Mouse (Mus musculus): ENCODE measurements around the gene Crygd. TPM values are rescaled to one million over a fixed set of nuclear protein-coding genes. Genes with fewer than 3 reads are reported as not detected.
"Not testable (repeated sequence)": the region's sequence is repeated elsewhere in the genome, so short reads cannot be mapped to it uniquely, and the experiment has no call there.

The Crygd gene
- not detected for total RNA-seq (2021)
- long read RNA-seq: 0 reads

DNA sequence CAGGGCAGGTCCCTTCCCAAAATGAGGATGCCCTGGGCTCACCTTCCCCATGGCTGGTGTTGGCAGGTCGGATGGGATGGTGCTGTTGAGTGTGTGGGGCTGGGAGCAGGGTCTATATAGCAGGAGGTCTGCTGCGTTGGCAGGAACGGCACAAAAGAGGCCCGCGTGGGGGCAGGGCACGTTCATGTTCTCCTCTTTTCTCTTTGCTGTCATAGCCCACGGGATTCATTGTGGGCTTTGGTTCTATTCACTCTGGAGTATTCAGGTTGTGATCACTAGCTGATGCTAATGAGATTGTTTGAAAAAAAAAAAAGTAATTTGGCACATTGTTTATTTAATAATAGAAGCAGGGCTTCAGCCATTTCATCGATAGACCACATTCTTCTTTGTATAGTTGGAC is at the start of gene Crygd:
Gene Crygd, minus strand, starts transcription at position 101 of the 400 bp plus-strand sequence.
- no peak for DNase-seq (ENCODE audit: low spot score in 2 of 2)

DNA sequence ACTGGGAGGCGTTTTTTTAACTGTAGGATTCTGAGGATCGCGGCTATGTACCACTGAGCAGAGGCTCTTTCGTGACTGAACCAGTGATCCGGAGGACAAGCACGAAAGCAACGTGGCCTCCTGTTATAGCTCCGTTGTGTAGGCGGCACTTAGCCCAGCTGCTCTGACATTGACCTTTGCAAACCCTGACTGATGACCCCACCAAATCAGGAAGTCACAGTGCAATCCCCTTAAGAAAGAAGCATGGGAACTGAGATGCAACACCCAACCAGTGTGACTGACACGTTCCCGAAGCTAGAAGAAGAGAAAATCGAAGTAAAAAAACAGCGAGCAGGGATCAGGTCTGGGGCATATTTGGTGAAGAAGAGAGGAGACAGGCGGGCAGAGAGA is 49.5 kb upstream of the Crygd start:
- no peak for DNase-seq (ENCODE audit: low spot score in 2 of 2)

DNA sequence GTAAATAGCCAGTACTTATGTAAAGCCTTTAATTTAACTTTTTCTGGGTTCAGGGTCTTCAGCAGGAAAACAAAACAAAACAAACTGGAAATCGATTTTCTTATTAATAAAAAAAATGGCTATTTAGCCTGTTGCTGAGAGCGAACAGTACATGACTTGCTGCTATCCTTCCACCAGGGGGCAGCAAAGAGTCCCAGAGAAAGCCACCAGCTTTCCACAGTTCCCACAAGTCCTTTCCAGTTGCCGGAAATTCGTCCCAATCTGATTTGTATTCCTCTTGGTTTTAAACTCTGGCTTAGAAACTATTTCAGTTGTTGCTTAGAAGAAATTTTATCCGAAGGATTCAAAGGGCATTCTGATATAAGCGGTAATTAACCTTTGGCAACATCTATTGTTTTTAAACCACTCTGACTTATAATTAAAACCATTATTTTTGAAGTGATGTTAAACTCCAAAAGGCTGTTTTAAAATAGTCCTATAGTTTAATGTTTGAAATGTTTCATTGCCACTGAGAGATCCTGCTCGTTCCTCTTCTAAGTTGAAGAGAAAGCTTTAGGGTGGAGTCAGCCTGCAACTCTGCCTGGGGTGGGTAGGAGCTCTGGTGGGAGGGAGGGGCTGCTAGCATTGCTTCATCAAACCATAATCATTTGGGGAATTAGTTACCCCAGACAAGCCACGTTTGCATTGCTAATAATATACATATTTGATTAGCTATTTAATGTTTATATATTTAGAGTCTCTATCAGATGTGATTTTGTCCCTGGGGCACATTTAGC is 49.0 kb upstream of the Crygd start:
- peak; percentile 44 to 87 for DNase-seq (ENCODE audit: low spot score in 2 of 2)

DNA sequence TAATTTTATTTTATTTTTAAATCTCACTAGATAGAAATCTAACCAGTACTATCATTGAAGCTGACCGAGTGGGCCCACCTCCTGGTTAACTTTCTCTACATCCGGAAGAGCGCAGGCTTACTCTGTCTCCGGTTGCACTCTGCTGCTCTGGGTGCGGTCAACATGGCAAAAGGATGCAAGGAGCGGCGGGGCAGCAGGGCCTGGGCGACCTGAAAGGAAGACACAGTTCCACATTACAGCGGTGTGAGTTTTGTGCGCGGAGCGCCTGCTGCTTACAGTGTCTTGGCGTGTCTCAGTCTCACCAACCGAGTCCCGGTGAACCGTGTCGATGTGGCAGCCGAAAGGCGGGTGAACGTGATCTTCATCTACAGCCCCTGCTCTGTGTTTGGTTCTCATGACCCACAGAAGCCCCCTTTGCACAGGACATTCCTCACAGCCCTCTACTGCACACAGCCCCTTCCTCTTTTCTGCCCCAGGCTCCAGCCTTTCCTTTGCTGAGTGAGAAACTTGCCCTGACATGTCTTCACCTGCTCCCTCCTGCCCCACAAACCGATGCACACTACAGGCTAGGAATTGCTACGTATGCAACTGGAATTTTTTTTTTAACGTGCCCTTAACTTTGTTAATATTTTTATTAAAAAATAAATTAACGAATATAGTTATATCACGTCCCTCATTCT is 46.6 kb upstream of the Crygd start:
- DNase-seq (ENCODE audit: low spot score in 2 of 2): no peak

DNA sequence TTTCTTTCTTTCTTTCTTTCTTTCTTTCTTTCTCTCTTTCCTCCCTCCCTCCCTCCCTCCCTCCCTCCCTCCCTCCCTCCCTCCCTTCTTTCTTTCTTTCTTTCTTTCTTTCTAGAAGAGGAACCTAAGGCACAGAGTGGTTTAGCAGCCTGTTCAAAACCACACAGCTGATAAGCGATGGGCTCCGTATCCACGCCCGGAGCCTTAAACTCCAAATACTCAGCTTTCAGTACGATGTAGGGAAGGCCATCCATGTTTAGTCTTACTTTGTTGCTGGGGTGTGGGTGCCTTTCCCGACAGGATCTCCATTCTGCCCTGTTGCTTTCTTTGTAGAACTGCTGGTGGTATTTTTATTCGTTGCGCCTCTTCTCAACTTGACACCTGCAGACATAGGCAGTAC is 45.9 kb upstream of the Crygd start:
- no peak for DNase-seq (ENCODE audit: low spot score in 2 of 2)

DNA sequence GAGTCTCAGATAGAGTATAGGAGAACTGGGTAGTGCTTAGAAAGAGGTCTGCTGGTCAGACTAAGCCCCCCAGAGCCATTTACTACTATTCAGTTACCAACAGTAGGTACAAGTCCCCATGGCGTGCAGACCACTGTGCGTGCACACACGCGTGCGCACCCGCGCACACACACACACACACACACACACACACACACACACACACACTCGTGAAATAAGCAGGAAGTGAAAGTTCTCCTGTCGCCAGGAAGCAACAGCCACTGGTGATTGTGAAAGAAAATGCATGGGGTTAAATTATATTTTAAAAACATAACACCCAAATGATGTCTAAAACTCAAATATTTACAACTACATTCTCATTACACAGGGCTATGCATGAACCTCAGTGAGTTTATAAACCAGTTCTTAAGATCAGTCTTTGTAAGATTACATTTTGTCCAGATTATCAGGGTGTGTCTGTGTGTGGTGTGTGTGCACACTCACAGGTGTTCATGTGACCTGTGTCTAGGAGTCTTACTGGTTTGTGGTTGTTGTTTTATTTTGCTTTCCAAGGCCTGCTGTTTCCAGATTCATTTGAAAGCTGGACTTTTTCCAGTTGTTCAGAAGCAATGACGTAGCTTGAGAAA is 44.5 kb upstream of the Crygd start:
- DNase-seq (ENCODE audit: low spot score in 2 of 2): no peak

DNA sequence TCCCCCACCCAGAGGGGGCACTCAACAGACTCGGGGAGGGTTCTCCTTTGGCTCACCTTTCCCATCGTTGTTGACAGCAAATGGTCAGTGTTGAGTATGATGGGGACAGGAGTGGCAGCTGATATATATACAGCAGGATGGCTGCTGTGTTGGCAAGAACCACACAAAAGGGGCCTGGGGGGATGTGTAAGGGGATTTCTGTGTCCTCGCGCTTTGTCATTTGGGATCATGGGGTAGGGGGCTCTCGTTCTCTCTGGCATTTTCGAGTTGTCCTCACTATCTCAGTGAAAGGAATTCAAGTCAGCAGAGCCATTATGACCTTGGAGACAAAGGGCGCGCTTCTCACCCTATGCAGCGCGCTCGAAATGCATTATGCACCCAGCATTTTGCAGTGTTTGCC is 40.0 kb upstream of the Crygd start, which contains the start of gene Cryga:
Gene Cryga, minus strand, starts transcription at position 101 of the 400 bp plus-strand sequence.
- DNase-seq (ENCODE audit: low spot score in 2 of 2): no peak

DNA sequence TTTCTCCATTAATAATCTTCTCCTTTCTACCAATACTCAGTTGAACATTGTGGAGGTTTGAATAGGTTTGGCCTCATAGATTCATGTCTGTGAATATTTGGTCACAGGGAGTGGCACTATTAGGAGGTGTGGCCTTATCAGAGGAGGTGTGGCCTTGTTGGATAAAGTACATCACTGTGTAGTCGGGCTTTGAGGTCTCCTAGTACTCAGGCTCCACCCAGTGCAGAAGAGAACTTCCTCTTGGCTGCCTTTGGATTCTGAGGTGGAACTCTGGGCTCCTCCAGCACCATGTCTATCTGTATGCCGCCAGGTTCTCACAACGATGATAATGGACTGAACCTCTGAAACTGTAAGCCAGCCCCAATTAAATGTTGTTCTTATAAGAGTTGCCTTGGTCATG is 33.7 kb upstream of the Crygd start:
- no peak for DNase-seq (ENCODE audit: low spot score in 2 of 2)

DNA sequence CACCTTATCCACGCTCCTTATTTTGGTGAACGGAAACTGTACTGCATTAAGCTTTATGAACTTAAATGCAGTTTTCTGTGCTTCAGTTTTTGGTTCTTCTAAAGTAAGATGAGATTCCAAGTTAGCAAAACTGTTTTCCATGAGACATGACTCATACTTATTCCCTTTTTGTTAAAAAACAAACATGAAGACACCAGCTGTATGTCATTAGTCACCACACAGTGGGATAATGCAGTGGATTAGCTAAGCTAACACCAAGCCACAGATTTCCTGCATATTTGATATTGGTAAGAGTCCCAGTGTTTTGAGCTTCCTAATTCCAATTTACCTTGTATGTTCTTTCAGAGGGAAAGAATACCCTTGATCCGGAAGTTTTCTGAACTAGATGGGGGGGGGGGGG is 28.3 kb upstream of the Crygd start:
- no peak for DNase-seq (ENCODE audit: low spot score in 2 of 2)

DNA sequence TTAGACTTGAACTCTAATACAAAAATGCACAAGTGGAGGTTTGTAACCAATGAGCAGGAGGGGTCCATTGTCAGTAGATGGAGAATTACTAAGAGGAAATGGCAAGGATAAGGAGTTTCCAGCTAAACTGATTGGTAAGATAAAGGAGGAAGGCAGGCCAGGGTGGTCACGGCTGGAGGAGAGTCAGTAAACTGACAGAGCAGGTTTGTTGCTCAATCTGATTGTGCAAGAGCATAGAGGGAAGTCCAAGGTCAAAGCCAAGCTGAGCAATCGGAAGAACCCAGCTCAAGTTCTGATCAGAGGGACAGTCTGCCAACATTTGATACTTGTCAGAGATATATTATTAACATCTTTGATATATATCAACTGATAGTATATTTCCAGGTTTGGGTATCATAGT is 27.1 kb upstream of the Crygd start:
- no peak for DNase-seq (ENCODE audit: low spot score in 2 of 2)

DNA sequence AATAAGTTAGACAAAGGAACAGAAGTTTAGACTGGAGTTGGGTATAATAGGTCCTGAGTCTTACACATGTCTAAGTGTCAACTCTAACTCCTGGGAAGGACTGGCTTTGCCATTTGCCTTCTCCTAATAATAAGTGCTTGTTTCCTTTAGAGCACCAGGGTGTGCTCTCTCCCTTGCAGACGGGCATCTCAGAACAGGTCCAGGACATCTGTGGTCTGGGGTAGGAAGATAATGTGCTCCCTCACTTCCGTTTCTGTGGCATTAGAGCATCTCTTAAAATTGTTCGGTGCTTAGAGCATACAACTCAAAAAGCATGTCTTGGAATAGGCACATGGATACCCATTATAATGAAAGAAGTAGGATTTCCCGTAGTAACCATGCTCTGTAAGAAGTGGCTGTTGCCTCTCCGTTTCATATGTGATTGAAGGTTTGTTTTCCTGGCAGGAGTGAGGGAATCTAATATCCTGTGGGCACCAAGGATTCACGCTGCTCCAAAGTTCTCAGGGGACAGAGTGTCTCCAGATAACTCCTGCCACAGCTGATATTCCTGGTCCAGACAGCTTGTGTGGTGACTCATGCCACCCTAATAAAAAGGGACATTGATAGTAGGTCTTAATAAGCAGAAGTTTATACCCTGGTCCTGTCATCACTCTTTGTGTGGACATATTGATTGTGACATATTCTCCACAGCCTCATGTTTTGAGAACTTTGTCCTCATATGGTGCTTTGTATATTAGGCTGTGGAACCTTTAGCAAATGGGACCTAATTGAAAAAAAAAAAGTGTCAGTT is 25.5 kb upstream of the Crygd start:
- DNase-seq (ENCODE audit: low spot score in 2 of 2): no peak

DNA sequence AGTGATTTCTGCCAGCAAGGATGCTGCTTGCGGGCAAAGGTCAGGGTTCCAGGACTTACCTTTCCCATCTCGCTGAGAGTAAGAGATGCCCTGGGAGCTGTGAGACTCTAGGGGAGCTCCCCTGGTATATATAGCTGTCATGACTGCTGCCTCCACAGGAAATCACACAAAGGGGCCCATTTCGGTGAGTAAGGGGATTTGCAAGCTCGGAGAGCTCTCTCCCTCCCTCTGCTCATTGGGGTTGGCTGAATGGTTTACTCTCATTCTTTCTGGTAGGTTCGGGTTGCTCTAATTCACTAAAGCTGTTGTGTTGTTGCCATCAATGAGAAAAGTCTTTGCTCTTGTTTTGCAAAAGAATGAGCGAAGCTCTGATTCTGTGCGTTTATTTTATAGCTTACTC is 18.9 kb upstream of the Crygd start, which contains the start of gene Crygb:
Gene Crygb, minus strand, starts transcription at position 101 of the 400 bp plus-strand sequence.
- no peak for DNase-seq (ENCODE audit: low spot score in 2 of 2)

DNA sequence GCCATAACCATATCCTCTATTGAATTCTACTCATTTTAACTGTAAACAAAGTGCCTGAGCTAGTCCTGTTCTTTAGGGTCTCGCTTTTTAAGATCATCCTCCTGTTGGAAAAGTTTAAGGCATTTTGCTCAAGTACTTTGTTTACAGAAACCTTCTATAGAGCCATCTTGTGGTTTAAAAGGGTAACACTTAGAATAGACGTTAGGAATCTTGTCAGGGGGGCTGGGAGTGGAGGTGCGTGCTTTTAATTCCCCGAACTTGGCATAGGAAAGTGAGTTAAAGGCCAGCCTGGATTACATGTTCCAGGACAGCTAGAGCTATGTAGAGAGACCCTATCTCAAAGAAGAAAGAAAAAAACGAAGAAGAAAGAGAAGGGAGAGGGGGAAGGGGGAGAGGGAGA is 12.4 kb upstream of the Crygd start:
- DNase-seq (ENCODE audit: low spot score in 2 of 2): no peak

DNA sequence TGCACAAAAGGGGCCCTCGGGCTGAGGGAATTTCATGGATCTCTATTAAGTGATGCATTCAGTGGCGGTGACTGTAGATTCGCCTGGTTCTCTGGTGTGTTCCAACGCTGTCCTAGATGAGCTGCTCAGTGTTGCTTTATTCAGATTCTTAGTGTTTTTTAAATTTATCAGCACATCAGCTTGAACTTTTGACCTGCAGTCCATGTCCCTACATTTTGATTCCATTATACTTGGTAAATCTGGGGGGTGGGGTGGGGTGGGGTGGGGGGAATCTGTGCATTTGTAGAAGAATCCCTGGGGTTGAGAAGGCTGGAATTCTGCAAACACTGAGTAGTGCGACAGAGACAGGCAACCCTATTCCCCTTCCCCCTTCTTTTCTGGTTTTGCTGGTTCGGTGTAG is 10.3 kb upstream of the Crygd start, which contains the start of gene Crygc:
Gene Crygc, minus strand, starts transcription at position 101 of the 400 bp plus-strand sequence.
- no peak for DNase-seq (ENCODE audit: low spot score in 2 of 2)

DNA sequence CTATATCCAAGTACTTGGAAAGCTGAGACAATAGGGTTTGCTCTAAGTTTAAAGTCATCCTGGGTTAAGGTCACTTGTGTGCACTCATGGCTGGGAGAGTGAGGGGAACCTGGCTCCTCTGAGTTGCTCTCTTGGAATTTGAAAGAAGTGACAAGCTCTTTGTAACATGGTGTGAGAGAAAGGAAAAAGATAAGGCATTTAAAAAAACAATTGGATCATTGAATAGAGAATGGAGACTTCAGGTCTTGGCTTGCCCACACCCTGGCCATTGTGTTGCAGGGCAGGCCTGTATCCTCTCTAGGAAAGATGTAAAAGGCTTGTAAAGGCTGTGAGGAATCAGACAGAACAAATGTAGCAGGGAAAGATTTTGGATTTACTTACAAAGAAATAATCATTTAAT is 4.6 kb upstream of the Crygd start:
- no peak for DNase-seq (ENCODE audit: low spot score in 2 of 2)

DNA sequence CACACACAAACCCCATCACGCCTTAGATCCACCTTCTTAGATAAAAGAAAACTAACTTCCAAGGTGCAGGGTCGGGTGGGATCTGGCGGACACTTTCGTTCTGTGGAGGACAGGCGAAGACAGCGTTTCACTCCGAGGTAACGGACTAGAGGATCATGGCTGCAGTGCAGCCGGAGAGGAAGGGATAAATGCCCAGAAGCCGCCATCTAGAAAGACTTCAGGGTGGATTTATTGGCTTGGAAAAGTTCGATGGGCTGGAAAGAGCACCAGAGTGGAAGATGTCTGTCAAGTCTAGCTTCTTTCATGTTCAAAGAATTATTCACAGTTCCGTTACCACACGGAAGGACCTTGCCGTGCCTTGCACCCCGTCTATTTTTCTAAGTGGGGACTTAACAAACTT is 949 bp upstream of the Crygd start:
- DNase-seq (ENCODE audit: low spot score in 2 of 2): no peak

DNA sequence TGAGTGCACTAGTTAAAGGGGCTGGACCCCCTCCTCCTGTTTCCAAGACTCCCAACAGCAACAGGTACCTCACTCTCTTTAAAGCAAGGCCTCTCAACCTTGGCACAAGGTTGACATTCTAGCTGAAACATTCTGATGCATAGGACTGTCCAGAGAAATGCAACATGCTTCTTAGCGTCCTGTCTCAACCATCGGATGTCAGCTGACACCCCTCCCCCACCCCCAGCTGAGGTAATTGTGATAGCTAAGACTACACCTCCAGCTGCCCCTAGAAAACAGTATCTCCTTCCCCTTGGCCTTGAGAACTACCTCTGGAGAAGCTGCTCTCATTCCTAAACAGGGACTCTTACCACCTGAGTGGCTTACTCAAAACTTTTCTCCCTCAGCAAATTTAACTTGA is 11.1 kb downstream of the Crygd start:
- DNase-seq (ENCODE audit: low spot score in 2 of 2): no peak

DNA sequence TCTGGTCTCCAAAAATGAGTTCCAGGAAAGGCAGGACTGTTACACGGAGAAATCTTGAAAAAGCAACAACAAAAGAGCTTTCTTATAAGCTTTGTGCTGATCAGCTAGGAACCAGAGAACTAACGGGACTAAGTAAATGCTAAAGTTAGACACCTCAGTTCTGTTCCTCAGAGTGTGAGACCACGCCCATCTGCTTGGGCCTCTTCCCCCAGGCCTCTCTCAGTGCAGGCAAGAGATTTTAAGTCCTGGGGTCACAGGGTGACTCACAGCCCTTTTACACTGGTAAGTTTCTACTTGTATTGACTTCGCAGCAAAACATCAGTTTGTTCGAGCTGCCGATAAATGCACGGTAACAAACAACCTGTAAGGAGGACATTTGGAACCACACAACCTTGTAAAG is 11.6 kb downstream of the Crygd start:
- no peak for DNase-seq (ENCODE audit: low spot score in 2 of 2)

DNA sequence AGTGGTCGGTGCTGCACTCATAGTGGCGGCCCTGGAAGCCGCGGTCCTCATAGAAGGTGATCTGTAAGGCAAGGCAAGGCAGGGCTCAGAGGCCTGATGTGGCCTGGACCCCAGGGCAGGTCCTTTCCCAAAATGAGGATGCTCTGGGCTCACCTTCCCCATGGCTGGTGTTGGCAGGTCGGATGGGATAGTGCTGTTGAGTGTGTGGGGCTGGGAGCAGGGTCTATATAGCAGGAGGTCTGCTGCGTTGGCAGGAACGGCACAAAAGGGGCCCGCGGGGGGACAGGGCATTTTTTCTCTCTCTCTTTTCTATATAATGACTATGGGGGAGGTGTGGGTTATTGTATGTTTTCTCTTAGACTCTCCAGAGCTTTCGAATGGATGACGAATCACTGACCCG is 12.3 kb downstream of the Crygd start, which contains the start of gene Cryge:
Gene Cryge, minus strand, starts transcription at position 198 of the 400 bp plus-strand sequence.
- DNase-seq (ENCODE audit: low spot score in 2 of 2): not testable (repeated sequence)

DNA sequence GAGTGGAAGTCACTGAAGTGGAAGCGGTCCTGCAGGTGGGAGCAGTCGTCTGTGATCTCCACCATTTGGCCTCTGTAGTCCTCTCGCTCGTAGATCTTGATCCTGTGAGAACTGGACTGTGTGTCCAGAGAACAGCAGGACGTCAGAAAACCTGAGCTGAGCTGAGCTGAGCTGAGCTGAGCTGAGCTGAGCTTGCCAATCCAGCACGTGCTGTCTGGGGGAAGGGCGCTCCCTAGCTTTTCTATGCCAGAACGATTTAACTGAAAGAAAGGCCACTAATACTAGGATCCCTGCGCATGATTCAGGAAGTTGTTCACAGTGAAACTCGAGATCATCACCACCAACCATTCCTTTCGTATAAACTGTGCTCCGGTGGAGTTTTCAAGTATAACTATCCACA is 14.5 kb downstream of the Crygd start:
- peak; percentile 27 to 58 for DNase-seq (ENCODE audit: low spot score in 2 of 2)

DNA sequence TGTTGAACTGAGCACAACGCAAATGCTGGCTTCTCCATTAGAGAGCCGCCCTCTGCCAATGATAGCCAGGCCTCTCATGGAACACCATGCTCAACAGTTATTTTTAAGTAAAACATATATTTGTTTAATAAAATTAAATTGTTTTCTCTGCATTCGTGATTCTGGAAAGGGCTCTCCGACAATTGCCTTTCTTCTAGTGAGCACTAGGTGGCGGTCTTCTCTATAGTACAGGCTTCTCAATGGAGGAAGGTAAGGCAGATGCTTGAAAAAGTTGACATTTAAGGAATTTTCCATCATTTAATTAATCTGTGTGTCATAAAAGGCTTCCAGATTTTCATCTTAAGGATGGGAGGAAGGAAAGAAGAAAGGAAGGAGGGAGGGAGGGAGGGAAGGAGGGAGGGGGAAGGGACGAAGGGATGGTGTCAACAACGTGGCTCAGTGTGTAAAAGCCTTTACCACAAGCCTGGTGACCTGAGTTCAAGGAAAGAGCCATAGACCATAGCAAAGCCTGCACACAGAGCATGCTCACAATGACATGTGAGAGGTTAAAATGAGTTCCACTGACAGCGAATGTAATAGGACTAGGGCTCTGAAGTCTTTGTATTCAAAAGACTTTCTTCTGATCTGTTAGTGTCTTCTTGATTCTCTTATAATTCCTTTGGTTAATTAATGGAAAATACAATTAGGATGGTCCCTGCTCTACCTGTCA is 16.7 kb downstream of the Crygd start:
- DNase-seq (ENCODE audit: low spot score in 2 of 2): peak; percentile 13 to 60
